In genomic region chr11:55571144-55571543, GRCm38 (mm10) we compare ENCODE assay signal across 10 mouse cellular contexts. TPM values are rescaled to one million over a fixed set of nuclear protein-coding genes. Genes with fewer than 3 reads are reported as not detected.
DNase-seq lines count a peak whose midpoint lies in the region; ATAC-seq and TF ChIP-seq lines count a peak whose summit lies in the region.
"Had no signal": no experiment of that assay in that cellular context is flagged by ENCODE, and none has a peak within 500 bp of the region (broad histone marks: within the 10 kb centered on the region; RNA-seq: fewer than 3 reads in every experiment).

No protein-coding gene starts in this region.

- no peaks in the 10 kb centered on the region for H3K4me1 ChIP-seq in E14TG2a.4 (replicated peaks; ENCODE audit: low read depth, low read length)
- H3K4me1 ChIP-seq in cortical plate, adult 2 months (ENCODE audit: control insufficient read depth, insufficient read depth, low read length): no peaks in the 10 kb centered on the region
- no peaks in the 10 kb centered on the region for H3K4me1 ChIP-seq in stomach, postnatal 0 days (replicated peaks; ENCODE audit: control insufficient read depth, insufficient read depth)
- H3K4me1 ChIP-seq: limb, embryonic 13.5 days had no signal

- no peak overlapping the region for H3K4me2 ChIP-seq in stomach, postnatal 0 days (replicated peaks; ENCODE audit: low read depth)
- H3K4me2 ChIP-seq: limb, embryonic 13.5 days had no signal

- no peak for ATAC-seq in stomach, postnatal 0 days (ENCODE audit: low FRiP score, low TSS enrichment)
- ATAC-seq in granulocyte monocyte progenitor cell, adult 5-6 weeks (replicated peaks; ENCODE audit: poor library complexity, severe bottlenecking): no peak

- H3K27ac ChIP-seq in cortical plate, adult 2 months (ENCODE audit: insufficient read depth, low read length): no peak overlapping the region
- H3K27ac ChIP-seq in stomach, postnatal 0 days (replicated peaks): no peak overlapping the region
- H3K27ac ChIP-seq: limb, embryonic 13.5 days had no signal

- no peak for TF ChIP-seq POLR2A in cortical plate, adult 2 months (IDR thresholded peaks at IDR 0.05; ENCODE audit: extremely low read depth, insufficient read depth, low read length)

- no peak overlapping the region for H3K4me3 ChIP-seq in E14TG2a.4 (replicated peaks; ENCODE audit: low read length)
- H3K4me3 ChIP-seq in cortical plate, adult 2 months (ENCODE audit: insufficient read depth, low read length): no peak overlapping the region
- no peak overlapping the region for H3K4me3 ChIP-seq in stomach, postnatal 0 days (ENCODE audit: low read depth, low read length)
- H3K4me3 ChIP-seq: limb, embryonic 13.5 days had no signal

- H3K36me3 ChIP-seq in E14TG2a.4 (ENCODE audit: insufficient read depth, low read length): no peaks in the 10 kb centered on the region
- no peaks in the 10 kb centered on the region for H3K36me3 ChIP-seq in stomach, postnatal 0 days (ENCODE audit: control insufficient read depth, insufficient read depth, low read length)
- H3K36me3 ChIP-seq: limb, embryonic 13.5 days had no signal

- H3K27me3 ChIP-seq in E14TG2a.4 (ENCODE audit: insufficient read depth, low read length): no peaks in the 10 kb centered on the region
- no peaks in the 10 kb centered on the region for H3K27me3 ChIP-seq in stomach, postnatal 0 days (ENCODE audit: control insufficient read depth, insufficient read depth, low read length)
- H3K27me3 ChIP-seq: limb, embryonic 13.5 days had no signal

- peak; percentile 39 for DNase-seq in layer of hippocampus, adult 11-12 months (ENCODE audit: low spot score)
- DNase-seq in layer of hippocampus, postnatal 36 days: no peak
- peak; percentile 28 for DNase-seq in WW6 (ENCODE audit: low read depth, low spot score)
- DNase-seq in layer of hippocampus, postnatal 10 days (ENCODE audit: low spot score in 2 of 2): peak; percentile 46 to 56
- peak; percentile 31 for DNase-seq in stomach, postnatal 0 days (ENCODE audit: low spot score)

- peak; percentile 89 for TF ChIP-seq CTCF in E14TG2a.4 (conservative IDR thresholded peaks at IDR 0.05; ENCODE audit: low read length)
- peak; percentile 59 for TF ChIP-seq CTCF in cortical plate, adult 2 months (IDR thresholded peaks at IDR 0.05; ENCODE audit: extremely low read depth, insufficient read depth, low read length)
- TF ChIP-seq CTCF in stomach, postnatal 0 days (IDR thresholded peaks at IDR 0.05; ENCODE audit: low read depth): peak; percentile 68

- H3K9ac ChIP-seq in stomach, postnatal 0 days (ENCODE audit: low read length): no peak overlapping the region
- H3K9ac ChIP-seq: limb, embryonic 13.5 days had no signal

- 27% methylated on average over 2 of the region's 2 CpGs for WGBS in stomach, postnatal 0 days

- H3K9me3 ChIP-seq in E14TG2a.4 (ENCODE audit: low read length): no peaks in the 10 kb centered on the region
- no peaks in the 10 kb centered on the region for H3K9me3 ChIP-seq in stomach, postnatal 0 days (ENCODE audit: control insufficient read depth, low read length)
- H3K9me3 ChIP-seq: limb, embryonic 13.5 days had no signal

- TF ChIP-seq EP300 in stomach, postnatal 0 days (optimal IDR thresholded peaks at IDR 0.05): no peak

RNA-seq across cellular contexts. Expression of gene Glra1, which starts 36.9 kb away (rescaled TPM):
- total RNA-seq in layer of hippocampus, postnatal 36 days (2021): under 1 TPM in 1 of 2 experiments, not detected in 1; 0.20 TPM
- polyA plus RNA-seq in cortical plate, adult 2 months (2012; rRNA removed): 0.08 and 0.15 TPM in 2 replicates
- under 1 TPM; 0.13 to 0.14 TPM for total RNA-seq in layer of hippocampus, postnatal 10 days (2021)
- polyA plus RNA-seq in stomach, postnatal 0 days (2015; fragmentation: Nextera tagmentation; extraction: Ambion mirVana): 0.06 TPM in 1 of 2 replicates, not detected in the other
- total RNA-seq in granulocyte monocyte progenitor cell, adult 5-6 weeks (2014; fragmentation: Nextera tagmentation): not detected in 2 replicates
- total RNA-seq in granulocyte monocyte progenitor cell, adult 5-6 weeks (2017): not detected in 2 replicates
- polyA plus RNA-seq: limb, embryonic 13.5 days; spleen, adult 2 months had no signal

Comparison
In these comparisons a context has a peak if more than half of its experiments do, and no peak if none do; other contexts are left out.
1. DNase-seq: peak in layer of hippocampus, adult 11-12 months (single experiment), WW6 (single experiment), layer of hippocampus, postnatal 10 days (2 of 2) and stomach, postnatal 0 days (single experiment); none in layer of hippocampus, postnatal 36 days (0 of 2).
2. Peak in every context shown above with its lines, with median percentiles within 50 percentile points of each other: CTCF ChIP-seq.